Mouse (Mus musculus) kidney, adult 2 months (tissue): ENCODE data around the gene Nat8f4. TPM values are rescaled to one million over a fixed set of nuclear protein-coding genes. Genes with fewer than 3 reads are reported as not detected.
"Not testable (repeated sequence)": the region's sequence is repeated elsewhere in the genome, so short reads cannot be mapped to it uniquely, and the experiment has no call there.

Experiments used
- DNase-seq: peaks from one replicate; pipeline ENCODE4 v3.0.0; 2021
- H3K27ac ChIP-seq: fragments of 200-500 bp; 2 replicates; pipeline ENCODE4 v1.5.1; 2012; ENCODE audit warnings: low read depth, low read length, control low read depth, inconsistent platforms; ENCODE audit not compliant: insufficient read depth
- H3K27me3 ChIP-seq: fragments of 200-500 bp; replicated peaks from 2 replicates; pipeline ENCODE4 v1.6.1; 2012; ENCODE audit warnings: mild to moderate bottlenecking, moderate library complexity, low read length, inconsistent platforms; ENCODE audit not compliant: control insufficient read depth, insufficient read depth
- H3K36me3 ChIP-seq: fragments of 200-500 bp; 2 replicates; pipeline ENCODE4 v1.6.1; 2012; ENCODE audit warnings: mild to moderate bottlenecking, moderate library complexity, low read length, inconsistent platforms; ENCODE audit not compliant: control insufficient read depth, insufficient read depth
- H3K4me1 ChIP-seq: fragments of 200-500 bp; 2 replicates; pipeline ENCODE4 v1.6.1; 2011; ENCODE audit warnings: low read length; ENCODE audit not compliant: control insufficient read depth, insufficient read depth
- H3K4me3 ChIP-seq: fragments of 200-500 bp; 2 replicates; pipeline ENCODE4 v1.5.1; 2011; ENCODE audit warnings: mild to moderate bottlenecking, low read depth, low read length, control low read depth; ENCODE audit not compliant: insufficient read depth
- CTCF ChIP-seq: fragments of 200-500 bp; conservative IDR thresholded peaks from 2 replicates; pipeline ENCODE4 v1.5.1; 2011; ENCODE audit warnings: low read depth, mild to moderate bottlenecking, control low read depth, low read length, moderate library complexity, mixed read lengths; ENCODE audit not compliant: insufficient read depth, insufficient read length
- POLR2A ChIP-seq: fragments of 200-500 bp; IDR thresholded peaks from one replicate; pipeline ENCODE4 v1.6.1; 2011; ENCODE audit warnings: low read depth, low read length, control low read depth
- WGBS: fragments of 180-500 bp; shearing (Covaris S2); methylation state at CpG from one replicate; pipeline ENCODE4 v1.1.7; 2018; 5-methylcytosine and 5-hydroxymethylcytosine counted together
- polyA plus RNA-seq: library from polyadenylated mRNA; depleted of rRNA; stranded (reverse); fragments of >200 nt; gene quantifications from 2 replicates; pipeline ENCODE4 v1.2.3, GENCODE M21; 2012

Gene Nat8f4
- polyA plus RNA-seq, 1 experiment = 5.2 TPM

GRCm38 (mm10) chr6:85895061-85895648 is 9.5 kb downstream of the Nat8f4 start:
- WGBS = 62% methylated on average over 25 of the region's 25 CpGs
- not testable (repeated sequence) for H3K27me3 ChIP-seq, H3K27ac ChIP-seq, H3K4me3 ChIP-seq, H3K4me1 ChIP-seq, H3K36me3 ChIP-seq
- DNase-seq = peak; percentile 56
- peak; percentile 68 for TF ChIP-seq CTCF

GRCm38 (mm10) chr6:85888961-85889360 is 15.7 kb downstream of the Nat8f4 start:
- WGBS = 94% methylated on average over 2 of the region's 2 CpGs
- TF ChIP-seq POLR2A (no peak), CTCF (no peak)
- H3K27ac ChIP-seq = no peak overlapping the region
- DNase-seq = no peak
- H3K27me3 ChIP-seq = no peaks in the 10 kb centered on the region
- no peaks in the 10 kb centered on the region for H3K36me3 ChIP-seq
- H3K4me1 ChIP-seq = no peaks in the 10 kb centered on the region
- H3K4me3 ChIP-seq = no peak overlapping the region

- Histone ChIP-seq H3K4me3 (no peak overlapping the region), H3K36me3 (no peaks in the 10 kb centered on the region), H3K27me3 (no peaks in the 10 kb centered on the region), H3K4me1 (no peaks in the 10 kb centered on the region), H3K27ac (no peak overlapping the region)
- DNase-seq = no peak
- no peak for TF ChIP-seq CTCF
- TF ChIP-seq POLR2A = no peak
- WGBS = 85% methylated on average over 1 of the region's 1 CpGs
Measured at GRCm38 (mm10) chr6:85884311-85884710, 20.4 kb downstream of the Nat8f4 start.

GRCm38 (mm10) chr6:85883246-85883645 is 21.4 kb downstream of the Nat8f4 start:
- DNase-seq, H3K27me3 ChIP-seq, H3K4me1 ChIP-seq, H3K36me3 ChIP-seq, H3K27ac ChIP-seq, H3K4me3 ChIP-seq: not testable (repeated sequence)
- WGBS = 94% methylated on average over 9 of the region's 9 CpGs

- WGBS = 17% methylated on average over 5 of the region's 5 CpGs
- peak within 1 kb of the TSS; percentile 24 for H3K4me3 ChIP-seq
- peak; percentile 91 for DNase-seq
Measured at GRCm38 (mm10) chr6:85869006-85869405, 35.7 kb downstream of the Nat8f4 start, which contains the start of gene Nat8f2. Nat8f2 (minus strand) TSS chr6:85869158.

GRCm38 (mm10) chr6:85867726-85868690 is 36.7 kb downstream of the Nat8f4 start:
- Histone ChIP-seq H3K36me3 (no peaks in the 10 kb centered on the region), H3K27me3 (no peaks in the 10 kb centered on the region), H3K4me1 (peaks cover 20% of the 10 kb centered on the region), H3K27ac (peak overlapping the region; percentile 97), H3K4me3 (peak overlapping the region; percentile 24)
- peak; percentile 53 for DNase-seq
- WGBS = 66% methylated on average over 8 of the region's 8 CpGs
- no peak for TF ChIP-seq CTCF
- TF ChIP-seq POLR2A = no peak

More at GRCm38 (mm10) chr6:85869006-85869405, 35.7 kb downstream of the Nat8f4 start, which contains the start of gene Nat8f2:
- peak within 1 kb of the TSS; percentile 97 for H3K27ac ChIP-seq
- not testable (repeated sequence) for H3K36me3 ChIP-seq, H3K27me3 ChIP-seq
- H3K4me1 ChIP-seq = peaks cover 20% of the 10 kb centered on the region

- WGBS = 90% methylated on average over 1 of the region's 1 CpGs
- not testable (repeated sequence) for H3K4me3 ChIP-seq, H3K36me3 ChIP-seq, DNase-seq, H3K27ac ChIP-seq, H3K27me3 ChIP-seq
- peaks cover 23% of the 10 kb centered on the region for H3K4me1 ChIP-seq
Measured at GRCm38 (mm10) chr6:85866995-85867394, 37.7 kb downstream of the Nat8f4 start.

GRCm38 (mm10) chr6:85866166-85866565 is 38.5 kb downstream of the Nat8f4 start:
- not testable (repeated sequence) for H3K27ac ChIP-seq, H3K27me3 ChIP-seq, H3K4me3 ChIP-seq, DNase-seq, H3K36me3 ChIP-seq
- H3K4me1 ChIP-seq = peaks cover 23% of the 10 kb centered on the region
- WGBS = 64% methylated on average over 3 of the region's 3 CpGs

GRCm38 (mm10) chr6:85864900-85865639 is 39.6 kb downstream of the Nat8f4 start:
- peaks cover 23% of the 10 kb centered on the region for H3K4me1 ChIP-seq
- H3K27me3 ChIP-seq, H3K36me3 ChIP-seq, H3K4me3 ChIP-seq, H3K27ac ChIP-seq: not testable (repeated sequence)
- DNase-seq = peak; percentile 87
- 66% methylated on average over 6 of the region's 7 CpGs for WGBS
